Mouse (Mus musculus): ENCODE measurements around the gene Arf6. TPM values are rescaled to one million over a fixed set of nuclear protein-coding genes. Genes with fewer than 3 reads are reported as not detected.

Gene Arf6
- total RNA-seq, 1 experiment: 89.3 TPM

DNA sequence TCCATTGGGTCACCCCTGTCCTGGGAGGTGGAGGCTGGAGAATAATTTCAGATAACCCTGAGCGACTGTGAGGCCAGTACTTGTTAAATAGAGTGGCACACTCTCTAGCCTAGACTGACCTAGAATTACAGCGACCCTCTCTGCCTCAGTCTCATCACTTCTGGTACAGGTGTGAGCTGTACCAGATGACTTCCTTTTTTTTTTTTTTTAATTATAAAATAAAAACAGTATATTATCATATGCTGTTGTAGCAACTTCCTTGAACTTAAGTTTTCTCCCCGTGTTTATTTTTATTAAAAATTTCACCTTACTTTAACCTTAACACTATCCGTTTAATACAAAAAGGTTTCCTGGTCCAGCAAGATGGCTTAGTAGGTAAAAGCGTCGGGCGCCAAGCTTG, 1.0 kb upstream of the Arf6 start:
- Histone ChIP-seq H3K27ac (ENCODE audit: insufficient read depth, low read depth, low read length, poor library complexity, severe bottlenecking) (peak overlapping the region; percentile 95; the same call in 1 of the 2 replicates), H3K4me1 (ENCODE audit: control insufficient read depth in 2 of 2, insufficient read depth in 2 of 2, low read length in 2 of 2, poor library complexity in 1 of 2) (peaks cover 2 to 9% of the 10 kb centered on the region in 2 experiments; a peak in 2 of 4 replicates), H3K9me3 (ENCODE audit: control insufficient read depth, insufficient read depth, low read depth, low read length) (no peaks in the 10 kb centered on the region), H3K4me3 (ENCODE audit: insufficient read depth in 1 of 2, low read depth in 1 of 2, low read length in 2 of 2, poor library complexity in 1 of 2, severe bottlenecking in 1 of 2) (peak overlapping the region; percentile 79 to 96), H3K9ac (ENCODE audit: insufficient read depth, low read depth, low read length, poor library complexity, severe bottlenecking) (peak overlapping the region; percentile 94), H3K36me3 (ENCODE audit: control insufficient read depth, insufficient read depth, low read length, poor library complexity, severe bottlenecking) (peaks cover 10% of the 10 kb centered on the region)
- DNase-seq (ENCODE audit: low read depth, low spot score): no peak
- in situ Hi-C loops (cut with MboI; ENCODE audit: low sequenced_read_pairs in 2 of 2, unreplicated experiment in 2 of 2): no loop called here
- no peak for TF ChIP-seq CHD2 (IDR thresholded peaks at IDR 0.05; ENCODE audit: low read depth, low read length)

GRCm38 (mm10) chr12:69371421-69371853, 513 bp upstream of the Arf6 start:
- in situ Hi-C loops (cut with MboI; ENCODE audit: low sequenced_read_pairs in 2 of 2, unreplicated experiment in 2 of 2): no loop called here
- peak; percentile 74 for DNase-seq (ENCODE audit: low read depth, low spot score)

DNA sequence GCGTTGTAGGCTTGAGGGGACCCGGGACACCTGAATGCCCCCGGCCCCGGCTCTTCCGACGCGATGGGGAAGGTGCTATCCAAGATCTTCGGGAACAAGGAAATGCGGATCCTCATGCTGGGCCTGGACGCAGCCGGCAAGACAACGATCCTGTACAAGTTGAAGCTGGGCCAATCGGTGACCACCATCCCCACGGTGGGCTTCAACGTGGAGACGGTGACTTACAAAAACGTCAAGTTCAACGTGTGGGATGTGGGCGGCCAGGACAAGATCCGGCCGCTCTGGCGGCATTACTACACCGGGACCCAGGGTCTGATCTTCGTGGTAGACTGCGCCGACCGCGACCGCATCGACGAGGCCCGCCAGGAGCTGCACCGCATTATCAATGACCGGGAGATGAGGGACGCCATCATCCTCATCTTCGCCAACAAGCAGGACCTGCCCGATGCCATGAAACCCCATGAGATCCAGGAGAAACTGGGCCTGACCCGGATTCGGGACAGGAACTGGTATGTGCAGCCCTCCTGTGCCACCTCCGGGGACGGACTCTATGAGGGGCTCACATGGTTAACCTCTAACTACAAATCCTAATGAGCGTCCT, 881 bp downstream of the Arf6 start:
- Histone ChIP-seq H3K4me1 (ENCODE audit: control insufficient read depth in 2 of 2, insufficient read depth in 2 of 2, low read length in 2 of 2, poor library complexity in 1 of 2) (peaks cover 4 to 9% of the 10 kb centered on the region in 2 experiments; a peak in 2 of 4 replicates), H3K9me3 (ENCODE audit: control insufficient read depth, insufficient read depth, low read depth, low read length) (no peaks in the 10 kb centered on the region), H3K9ac (ENCODE audit: insufficient read depth, low read depth, low read length, poor library complexity, severe bottlenecking) (peak overlapping the region; percentile 90), H3K4me3 (ENCODE audit: insufficient read depth in 1 of 2, low read depth in 1 of 2, low read length in 2 of 2, poor library complexity in 1 of 2, severe bottlenecking in 1 of 2) (peak overlapping the region; percentile 79 to 96), H3K36me3 (ENCODE audit: control insufficient read depth, insufficient read depth, low read length, poor library complexity, severe bottlenecking) (peaks cover 12% of the 10 kb centered on the region), H3K27ac (ENCODE audit: insufficient read depth, low read depth, low read length, poor library complexity, severe bottlenecking) (peak overlapping the region; percentile 77)
- in situ Hi-C loops (cut with MboI; ENCODE audit: low sequenced_read_pairs in 2 of 2, unreplicated experiment in 2 of 2): no loop called here
- DNase-seq (ENCODE audit: low read depth, low spot score): no peak
- TF ChIP-seq ZNF384 (IDR thresholded peaks at IDR 0.05; ENCODE audit: low read depth, low read length) (no peak), ZC3H11A (IDR thresholded peaks at IDR 0.05; ENCODE audit: borderline replicate concordance, low read depth, low read length) (no peak), MAFK (IDR thresholded peaks at IDR 0.05; ENCODE audit: insufficient read depth, low read depth, low read length) (no peak), HCFC1 (IDR thresholded peaks at IDR 0.05; ENCODE audit: borderline replicate concordance, insufficient read depth, low read length) (no peak), CHD2 (IDR thresholded peaks at IDR 0.05; ENCODE audit: low read depth, low read length) (no peak)

More at GRCm38 (mm10) chr12:69371421-69371853, 513 bp upstream of the Arf6 start:
- Histone ChIP-seq H3K4me1 (ENCODE audit: control insufficient read depth in 2 of 2, insufficient read depth in 2 of 2, low read length in 2 of 2, poor library complexity in 1 of 2) (peaks cover 4 to 9% of the 10 kb centered on the region in 2 experiments; a peak in 2 of 4 replicates), H3K4me3 (ENCODE audit: insufficient read depth in 1 of 2, low read depth in 1 of 2, low read length in 2 of 2, poor library complexity in 1 of 2, severe bottlenecking in 1 of 2) (peak overlapping the region; percentile 79 to 96), H3K36me3 (ENCODE audit: control insufficient read depth, insufficient read depth, low read length, poor library complexity, severe bottlenecking) (peaks cover 12% of the 10 kb centered on the region), H3K9me3 (ENCODE audit: control insufficient read depth, insufficient read depth, low read depth, low read length) (no peaks in the 10 kb centered on the region), H3K9ac (ENCODE audit: insufficient read depth, low read depth, low read length, poor library complexity, severe bottlenecking) (peak overlapping the region; percentile 94), H3K27ac (ENCODE audit: insufficient read depth, low read depth, low read length, poor library complexity, severe bottlenecking) (peak overlapping the region; percentile 95)
- TF ChIP-seq CHD2 (IDR thresholded peaks at IDR 0.05; ENCODE audit: low read depth, low read length) (no peak), MAFK (IDR thresholded peaks at IDR 0.05; ENCODE audit: insufficient read depth, low read depth, low read length) (no peak), HCFC1 (IDR thresholded peaks at IDR 0.05; ENCODE audit: borderline replicate concordance, insufficient read depth, low read length) (no peak), ZC3H11A (IDR thresholded peaks at IDR 0.05; ENCODE audit: borderline replicate concordance, low read depth, low read length) (no peak), ZNF384 (IDR thresholded peaks at IDR 0.05; ENCODE audit: low read depth, low read length) (no peak)

DNA sequence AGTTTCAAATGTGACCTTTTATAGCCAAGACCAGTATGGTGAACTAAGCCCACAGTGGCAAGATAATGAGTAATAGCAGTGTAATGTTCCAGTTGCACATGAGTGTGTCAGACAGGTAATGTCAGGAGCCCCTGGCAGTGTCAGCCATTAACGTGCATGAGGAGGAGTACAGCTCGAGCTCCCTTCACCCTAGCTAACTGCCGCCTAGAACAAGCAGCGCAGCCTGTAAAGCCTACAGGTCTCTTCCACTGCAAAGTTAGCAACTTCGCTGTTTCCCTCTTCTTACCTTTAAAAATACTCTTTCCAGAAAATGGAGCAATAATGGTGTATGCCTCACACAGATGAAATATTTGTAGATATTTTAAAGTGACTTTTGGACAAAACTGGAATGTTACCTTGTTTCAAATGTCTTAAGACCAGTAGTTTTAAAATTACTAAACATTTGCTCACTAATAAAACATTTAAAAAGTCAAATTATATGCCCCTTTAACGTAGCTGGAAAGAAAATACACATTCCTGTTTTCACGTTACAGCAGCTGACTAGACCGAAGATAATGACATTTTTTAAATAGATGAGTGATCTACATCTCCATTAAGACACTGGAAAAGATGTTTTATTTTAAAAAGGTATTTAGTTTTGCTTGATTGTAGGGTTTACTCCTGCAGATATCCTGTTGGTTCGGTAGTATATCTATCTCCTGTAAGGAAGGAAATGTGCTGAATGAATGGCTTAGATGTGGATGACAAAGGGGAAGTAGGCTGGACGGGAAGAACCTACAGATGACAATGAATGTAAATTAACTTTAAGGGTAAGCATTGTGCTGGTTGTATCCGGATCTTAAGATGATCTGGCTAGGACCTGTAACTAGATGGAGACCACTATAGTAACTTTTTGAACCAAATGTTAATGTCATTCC, 2.2 kb downstream of the Arf6 start:
- Histone ChIP-seq H3K9ac (ENCODE audit: insufficient read depth, low read depth, low read length, poor library complexity, severe bottlenecking) (peak overlapping the region; percentile 55), H3K36me3 (ENCODE audit: control insufficient read depth, insufficient read depth, low read length, poor library complexity, severe bottlenecking) (peaks cover 12% of the 10 kb centered on the region), H3K27ac (ENCODE audit: insufficient read depth, low read depth, low read length, poor library complexity, severe bottlenecking) (no peak overlapping the region)

More for the DNA sequence above, 2.2 kb downstream of the Arf6 start:
- in situ Hi-C loops (cut with MboI; ENCODE audit: low sequenced_read_pairs in 2 of 2, unreplicated experiment in 2 of 2): no loop called here
- Histone ChIP-seq H3K4me1 (ENCODE audit: control insufficient read depth in 2 of 2, insufficient read depth in 2 of 2, low read length in 2 of 2, poor library complexity in 1 of 2) (peaks cover 4 to 9% of the 10 kb centered on the region in 2 experiments; a peak in 2 of 4 replicates), H3K4me3 (ENCODE audit: insufficient read depth in 1 of 2, low read depth in 1 of 2, low read length in 2 of 2, poor library complexity in 1 of 2, severe bottlenecking in 1 of 2) (peak overlapping the region; percentile 79 to 96), H3K9me3 (ENCODE audit: control insufficient read depth, insufficient read depth, low read depth, low read length) (no peaks in the 10 kb centered on the region)
- TF ChIP-seq ZC3H11A (IDR thresholded peaks at IDR 0.05; ENCODE audit: borderline replicate concordance, low read depth, low read length) (no peak), ZNF384 (IDR thresholded peaks at IDR 0.05; ENCODE audit: low read depth, low read length) (no peak), MAFK (IDR thresholded peaks at IDR 0.05; ENCODE audit: insufficient read depth, low read depth, low read length) (no peak), CHD2 (IDR thresholded peaks at IDR 0.05; ENCODE audit: low read depth, low read length) (no peak), HCFC1 (IDR thresholded peaks at IDR 0.05; ENCODE audit: borderline replicate concordance, insufficient read depth, low read length) (no peak)
- DNase-seq (ENCODE audit: low read depth, low spot score): no peak
